Mouse (Mus musculus): Measurements from ENCODE around the gene Gm20479.

GRCm38 (mm10) chr7:27384134-27384533 is 26.9 kb upstream of the Gm20479 start:
- TF ChIP-seq USF1 (IDR thresholded peaks at IDR 0.05; ENCODE audit: low read depth, low read length) (no peak), ZNF384 (IDR thresholded peaks at IDR 0.05; ENCODE audit: low read depth, low read length) (no peak), CTCF (conservative IDR thresholded peaks at IDR 0.05 in 1 of 2, IDR thresholded peaks at IDR 0.05 in 1 of 2; ENCODE audit: low read depth in 2 of 2, low read length in 2 of 2) (no peak), EP300 (IDR thresholded peaks at IDR 0.05; ENCODE audit: low read length) (no peak), POLR2A (IDR thresholded peaks at IDR 0.05; ENCODE audit: low read depth, low read length) (no peak), HCFC1 (IDR thresholded peaks at IDR 0.05; ENCODE audit: low read depth, low read length) (no peak), ETS1 (conservative IDR thresholded peaks at IDR 0.05; ENCODE audit: low read depth, low read length) (no peak), NELFE (IDR thresholded peaks at IDR 0.05; ENCODE audit: low read depth, low read length) (no peak), MEF2A (IDR thresholded peaks at IDR 0.05; ENCODE audit: borderline replicate concordance, low read depth, low read length) (no peak), E2F4 (IDR thresholded peaks at IDR 0.05; ENCODE audit: insufficient replicate concordance, low read depth, low read length) (no peak), ELF1 (IDR thresholded peaks at IDR 0.05; ENCODE audit: low read depth, low read length) (no peak), RCOR1 (conservative IDR thresholded peaks at IDR 0.05; ENCODE audit: low read depth, low read length) (no peak), UBTF (IDR thresholded peaks at IDR 0.05; ENCODE audit: low read depth, low read length) (no peak)
